Mouse (Mus musculus) layer of hippocampus, adult 9-10 months (tissue): ENCODE data around the gene Gm49630.
"Not testable (repeated sequence)": the region's sequence is repeated elsewhere in the genome, so short reads cannot be mapped to it uniquely, and the experiment has no call there.

ENCODE experiments used
- DNase-seq: peaks from one replicate; pipeline ENCODE4 v3.0.0; 2022; ENCODE audit warnings: low spot score

The Gm49630 gene

GRCm38 (mm10) chr17:7371879-7372278 is at the start of gene Gm49630:
Gm49630 (minus strand) TSS chr17:7371979.
- not testable (repeated sequence) for DNase-seq

GRCm38 (mm10) chr17:7420191-7420973 is 48.6 kb upstream of the Gm49630 start:
- DNase-seq: not testable (repeated sequence)

- not testable (repeated sequence) for DNase-seq
These were observed 43.0 kb upstream of the Gm49630 start for GRCm38 (mm10) chr17:7414601-7415310.

- DNase-seq: not testable (repeated sequence)
These were observed 41.6 kb upstream of the Gm49630 start for GRCm38 (mm10) chr17:7413336-7413735.

- DNase-seq: not testable (repeated sequence)
These were observed 28.0 kb upstream of the Gm49630 start for GRCm38 (mm10) chr17:7399770-7400169.

- not testable (repeated sequence) for DNase-seq
These were observed 26.5 kb upstream of the Gm49630 start for GRCm38 (mm10) chr17:7398198-7398847.

- not testable (repeated sequence) for DNase-seq
These were observed 25.3 kb upstream of the Gm49630 start for GRCm38 (mm10) chr17:7397079-7397478.

- not testable (repeated sequence) for DNase-seq
These were observed 24.5 kb upstream of the Gm49630 start for GRCm38 (mm10) chr17:7396288-7396687.

- not testable (repeated sequence) for DNase-seq
These were observed 23.9 kb upstream of the Gm49630 start for GRCm38 (mm10) chr17:7395671-7396070.

- not testable (repeated sequence) for DNase-seq
These were observed 23.3 kb upstream of the Gm49630 start for GRCm38 (mm10) chr17:7395116-7395515.

- DNase-seq: not testable (repeated sequence)
These were observed 18.1 kb upstream of the Gm49630 start for GRCm38 (mm10) chr17:7389898-7390297.

GRCm38 (mm10) chr17:7388958-7389356 is 17.2 kb upstream of the Gm49630 start:
- not testable (repeated sequence) for DNase-seq

- DNase-seq: not testable (repeated sequence)
These were observed 16.7 kb upstream of the Gm49630 start for GRCm38 (mm10) chr17:7388341-7388957.

- DNase-seq: not testable (repeated sequence)
These were observed 14.2 kb upstream of the Gm49630 start for GRCm38 (mm10) chr17:7386016-7386415.

- not testable (repeated sequence) for DNase-seq
These were observed 13.6 kb upstream of the Gm49630 start, which contains the start of gene Unc93a2 for GRCm38 (mm10) chr17:7385364-7385763. Unc93a2 (minus strand) TSS chr17:7385464.

GRCm38 (mm10) chr17:7383167-7384143 is 11.7 kb upstream of the Gm49630 start:
- not testable (repeated sequence) for DNase-seq

GRCm38 (mm10) chr17:7382711-7383110 is 10.9 kb upstream of the Gm49630 start:
- not testable (repeated sequence) for DNase-seq

GRCm38 (mm10) chr17:7377907-7378306 is 6.1 kb upstream of the Gm49630 start:
- DNase-seq: not testable (repeated sequence)

GRCm38 (mm10) chr17:7376951-7377700 is 5.3 kb upstream of the Gm49630 start:
- DNase-seq: not testable (repeated sequence)

- DNase-seq: not testable (repeated sequence)
These were observed 2.4 kb downstream of the Gm49630 start for GRCm38 (mm10) chr17:7369401-7369800.
